Mouse (Mus musculus) midbrain, embryonic 14.5 days (tissue): Measurements from ENCODE around the gene Zfp329. TPM values are rescaled to one million over a fixed set of nuclear protein-coding genes. Genes with fewer than 3 reads are reported as not detected.

Source experiments
- ATAC-seq: fragments of 200-750 bp; cut with Nextera tagmentation; 2 replicates; pipeline ENCODE4 v1.8.0; 2017; ENCODE audit warnings: moderate number of reproducible peaks, moderate library complexity; ENCODE audit not compliant: low FRiP score, low TSS enrichment
- DNase-seq: peaks from one replicate; pipeline ENCODE4 v3.0.0-alpha.2; 2015
- H3K27ac ChIP-seq: fragments of 300-500 bp; sonication (generic); replicated peaks from 2 replicates; pipeline ENCODE4 v1.5.1; 2014; ENCODE audit warnings: mild to moderate bottlenecking, low read depth, low read length, moderate library complexity
- H3K27me3 ChIP-seq: fragments of 300-500 bp; sonication (generic); 2 replicates; pipeline ENCODE4 v1.6.1; 2014; ENCODE audit warnings: low read length, control low read depth, mixed read lengths; ENCODE audit not compliant: control insufficient read depth, insufficient read depth
- H3K36me3 ChIP-seq: fragments of 300-500 bp; sonication (generic); 2 replicates; pipeline ENCODE4 v1.6.1; 2014; ENCODE audit warnings: low read length, control low read depth; ENCODE audit not compliant: control insufficient read depth, insufficient read depth
- H3K4me1 ChIP-seq: fragments of 300-500 bp; sonication (generic); 2 replicates; pipeline ENCODE4 v1.6.1; 2014; ENCODE audit warnings: mild to moderate bottlenecking, antibody characterized with exemption, low read length, control low read depth; ENCODE audit not compliant: control insufficient read depth, insufficient read depth
- H3K4me2 ChIP-seq: fragments of 300-500 bp; sonication (generic); 2 replicates; pipeline ENCODE4 v1.6.1; 2014; ENCODE audit warnings: mild to moderate bottlenecking, low read length, moderate library complexity
- H3K4me3 ChIP-seq: fragments of 300-500 bp; sonication (generic); replicated peaks from 2 replicates; pipeline ENCODE4 v1.5.1; 2014; ENCODE audit warnings: low read depth, low read length
- H3K9ac ChIP-seq: fragments of 300-500 bp; sonication (generic); replicated peaks from 2 replicates; pipeline ENCODE4 v1.6.1; 2014; ENCODE audit warnings: mild to moderate bottlenecking, low read length, moderate library complexity
- H3K9me3 ChIP-seq: fragments of 300-500 bp; sonication (generic); 2 replicates; pipeline ENCODE4 v1.6.1; 2016; ENCODE audit warnings: low read length, control low read depth, mixed read lengths; ENCODE audit not compliant: control insufficient read depth
- WGBS: fragments of 180-500 bp; shearing (Covaris S2); extraction: QIAGEN DNeasy Blood & Tissue Kit; methylation state at CpG from one replicate; pipeline ENCODE4 v1.1.7; 2014; 5-methylcytosine and 5-hydroxymethylcytosine counted together
- polyA plus RNA-seq: library from polyadenylated mRNA; unstranded; fragments of >200 nt; fragmentation: Nextera tagmentation; extraction: Ambion mirVana; gene quantifications from 2 replicates; pipeline ENCODE4 v1.2.1, GENCODE M21; 2014

Gene Zfp329
- polyA plus RNA-seq, 1 experiment from 2014 or later, result 35.5 TPM

DNA sequence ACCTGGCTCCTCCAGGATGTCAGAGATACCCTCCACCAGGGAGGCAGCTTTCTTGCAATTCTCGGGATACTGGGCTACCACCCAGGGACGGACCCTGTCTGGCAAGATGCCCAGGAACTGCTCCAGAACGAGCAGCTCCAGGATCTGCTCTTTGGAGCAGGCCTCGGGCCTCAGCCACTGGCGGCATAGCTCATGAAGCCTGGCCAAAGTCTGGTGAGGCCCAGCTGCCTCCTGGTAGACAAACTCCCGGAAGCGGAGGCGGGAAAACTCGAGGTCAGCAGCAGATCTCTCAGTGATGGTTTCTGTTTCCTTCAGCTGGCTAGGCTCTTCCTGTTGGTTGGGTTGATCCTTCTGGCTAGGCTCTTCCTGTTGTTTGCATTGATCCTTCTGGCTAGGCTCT lies 44.5 kb downstream of the Zfp329 start:
- H3K9me3 ChIP-seq, result no peaks in the 10 kb centered on the region; the same call in 1 of the 2 replicates
- H3K27me3 ChIP-seq, result no peaks in the 10 kb centered on the region

More for the DNA sequence above, 44.5 kb downstream of the Zfp329 start:
- ATAC-seq (no peak), DNase-seq (no peak)
- Histone ChIP-seq H3K4me3 (no peak overlapping the region), H3K9ac (no peak overlapping the region), H3K4me2 (no peak overlapping the region), H3K4me1 (no peaks in the 10 kb centered on the region), H3K27ac (no peak overlapping the region), H3K36me3 (peaks cover 60% of the 10 kb centered on the region)
- 96% methylated on average over 9 of the region's 9 CpGs for WGBS

Other genes starting within 250 kb of the Zfp329 start
- 0.01 TPM in 1 of 2 replicates, not detected in the other for gene Vmn2r53, start 210.1 kb downstream of the Zfp329 start, polyA plus RNA-seq
- not detected in 2 replicates for gene Vmn2r54, start 178.5 kb downstream of the Zfp329 start, polyA plus RNA-seq
- gene Vmn2r55, start 133.9 kb downstream of the Zfp329 start, polyA plus RNA-seq, result not detected in 2 replicates
- not detected in 2 replicates for gene Vmn2r56, start 83.9 kb downstream of the Zfp329 start, polyA plus RNA-seq
- gene Zscan18, start 15.2 kb downstream of the Zfp329 start, polyA plus RNA-seq, result 25.5 and 26.3 TPM in 2 replicates
- gene Zfp110, start 15.9 kb upstream of the Zfp329 start, polyA plus RNA-seq, result 22.9 and 28.0 TPM in 2 replicates
- gene Zfp128, start 62.3 kb upstream of the Zfp329 start, polyA plus RNA-seq, result 8.6 and 9.0 TPM in 2 replicates
- gene Zscan22, start 79.0 kb upstream of the Zfp329 start, polyA plus RNA-seq, result 9.9 and 13.0 TPM in 2 replicates
- 749 and 858 TPM in 2 replicates for gene Rps5, start 103.4 kb upstream of the Zfp329 start, polyA plus RNA-seq
- 0.64 and 0.66 TPM in 2 replicates for gene Rnf225, start 108.6 kb upstream of the Zfp329 start, polyA plus RNA-seq
- 12.0 and 14.4 TPM in 2 replicates for gene Zfp324, start 147.0 kb upstream of the Zfp329 start, polyA plus RNA-seq
- 8.7 and 8.9 TPM in 2 replicates for gene Zfp446, start 159.0 kb upstream of the Zfp329 start, polyA plus RNA-seq
- 0.24 and 0.31 TPM in 2 replicates for gene Slc27a5, start 179.3 kb upstream of the Zfp329 start, polyA plus RNA-seq
- 293 and 309 TPM in 2 replicates for gene Trim28, start 180.3 kb upstream of the Zfp329 start, polyA plus RNA-seq
- gene Zbtb45, start 191.2 kb upstream of the Zfp329 start, polyA plus RNA-seq, result 42.4 and 42.5 TPM in 2 replicates
- 188 and 205 TPM in 2 replicates for gene Chmp2a, start 215.9 kb upstream of the Zfp329 start, polyA plus RNA-seq
- gene Ube2m, start 219.4 kb upstream of the Zfp329 start, polyA plus RNA-seq, result 149 and 181 TPM in 2 replicates
- 6.1 and 7.6 TPM in 2 replicates for gene Mzf1, start 235.9 kb upstream of the Zfp329 start, polyA plus RNA-seq